ENCODE assay signal across 29 mouse cellular contexts in genomic region chr9:82831891-82832290, GRCm38 (mm10). TPM values are rescaled to one million over a fixed set of nuclear protein-coding genes. Genes with fewer than 3 reads are reported as not detected.
DNase-seq lines count a peak whose midpoint lies in the region; ATAC-seq and TF ChIP-seq lines count a peak whose summit lies in the region.
"Had no signal": no experiment of that assay in that cellular context is flagged by ENCODE, and none has a peak within 500 bp of the region (broad histone marks: within the 10 kb centered on the region; RNA-seq: fewer than 3 reads in every experiment).

No protein-coding gene starts in this region.

- no peak for ATAC-seq in hindbrain, postnatal 0 days
- ATAC-seq: intestine, postnatal 0 days had no signal

- no peaks in the 10 kb centered on the region for H3K36me3 ChIP-seq in hindbrain, postnatal 0 days (ENCODE audit: insufficient read depth, low read length)
- peaks cover 10% of the 10 kb centered on the region; the same call in 1 of the 2 replicates for H3K36me3 ChIP-seq in hindbrain, embryonic 10.5 days
- no peaks in the 10 kb centered on the region for H3K36me3 ChIP-seq in C2C12 (ENCODE audit: control insufficient read depth, insufficient read depth)
- H3K36me3 ChIP-seq: heart, embryonic 12.5 days; hindbrain, embryonic 15.5 days; limb, embryonic 13.5 days; liver, embryonic 13.5 days; stomach, embryonic 15.5 days had no signal

- H3K9me3 ChIP-seq in hindbrain, postnatal 0 days (ENCODE audit: low read length) = no peaks in the 10 kb centered on the region
- H3K9me3 ChIP-seq in hindbrain, embryonic 10.5 days = no peaks in the 10 kb centered on the region
- H3K9me3 ChIP-seq: forebrain, embryonic 12.5 days; heart, embryonic 12.5 days; hindbrain, embryonic 15.5 days; limb, embryonic 13.5 days; liver, embryonic 13.5 days; megakaryocyte, embryonic 14.5 days; stomach, embryonic 15.5 days had no signal

- no peak for TF ChIP-seq POLR2A in cortical plate, adult 2 months (IDR thresholded peaks at IDR 0.05; ENCODE audit: extremely low read depth, insufficient read depth, low read length)

- peak overlapping the region; percentile 17; the same call in 1 of the 2 replicates for H3K4me2 ChIP-seq in hindbrain, postnatal 0 days (ENCODE audit: low read depth, low read length)
- H3K4me2 ChIP-seq: heart, embryonic 12.5 days; liver, embryonic 13.5 days; stomach, embryonic 15.5 days had no signal

- no peaks in the 10 kb centered on the region for H3K27me3 ChIP-seq in hindbrain, postnatal 0 days (ENCODE audit: insufficient read depth, low read length)
- no peaks in the 10 kb centered on the region for H3K27me3 ChIP-seq in hindbrain, embryonic 10.5 days (ENCODE audit: insufficient read depth, poor library complexity, severe bottlenecking)
- H3K27me3 ChIP-seq in C2C12 (ENCODE audit: control insufficient read depth, insufficient read depth, insufficient read length) = no peaks in the 10 kb centered on the region
- H3K27me3 ChIP-seq: forebrain, embryonic 12.5 days; heart, embryonic 12.5 days; hindbrain, embryonic 15.5 days; limb, embryonic 13.5 days; liver, embryonic 13.5 days; megakaryocyte, embryonic 14.5 days; stomach, embryonic 15.5 days had no signal

- 64% methylated on average over 4 of the region's 4 CpGs for WGBS in hindbrain, postnatal 0 days
- 67% methylated on average over 4 of the region's 4 CpGs for WGBS in hindbrain, embryonic 10.5 days

- H3K4me1 ChIP-seq in hindbrain, postnatal 0 days (ENCODE audit: insufficient read depth, low read length) = 0 out of 2 replicates have a peak, but pooled peaks cover 5% of the 10 kb centered on the region
- H3K4me1 ChIP-seq in hindbrain, embryonic 10.5 days (replicated peaks) = peaks cover 15% of the 10 kb centered on the region
- H3K4me1 ChIP-seq in cortical plate, adult 2 months (ENCODE audit: control insufficient read depth, insufficient read depth, low read length) = peaks cover 5% of the 10 kb centered on the region; the same call in 1 of the 2 replicates
- H3K4me1 ChIP-seq: stomach, embryonic 15.5 days had no signal

- H3K27ac ChIP-seq in hindbrain, postnatal 0 days = no peak overlapping the region
- no peak overlapping the region for H3K27ac ChIP-seq in hindbrain, embryonic 10.5 days
- H3K27ac ChIP-seq in cortical plate, adult 2 months (ENCODE audit: insufficient read depth, low read length) = no peak overlapping the region
- H3K27ac ChIP-seq: forebrain, embryonic 12.5 days; hindbrain, embryonic 15.5 days; layer of hippocampus, adult 2 months; limb, embryonic 13.5 days; liver, embryonic 13.5 days; stomach, embryonic 15.5 days had no signal

- H3K4me3 ChIP-seq in hindbrain, postnatal 0 days (ENCODE audit: low read length) = no peak overlapping the region
- no peak overlapping the region for H3K4me3 ChIP-seq in hindbrain, embryonic 10.5 days
- no peak overlapping the region for H3K4me3 ChIP-seq in C2C12 (ENCODE audit: insufficient read depth, poor library complexity, severe bottlenecking)
- peak overlapping the region; percentile 20; the same call in 1 of the 2 replicates for H3K4me3 ChIP-seq in cortical plate, adult 2 months (ENCODE audit: insufficient read depth, low read length)
- H3K4me3 ChIP-seq: erythroblast, embryonic 14.5 days; forebrain, embryonic 12.5 days; heart, embryonic 12.5 days; limb, embryonic 13.5 days; liver, embryonic 13.5 days; megakaryocyte, embryonic 14.5 days; stomach, embryonic 15.5 days had no signal

- H3K79me2 ChIP-seq in C2C12 (ENCODE audit: control insufficient read depth, insufficient read depth) = no peaks in the 10 kb centered on the region

- DNase-seq in embryo, embryonic 10 days (ENCODE audit: low spot score) = peak; percentile 9
- DNase-seq in embryo, embryonic 11 days = no peak
- DNase-seq in hindbrain, postnatal 0 days (ENCODE audit: low spot score) = no peak
- DNase-seq in hindbrain, embryonic 10.5 days (ENCODE audit: low spot score) = no peak
- no peak for DNase-seq in gastrocnemius, postnatal 4 days (ENCODE audit: low spot score in 2 of 2)
- DNase-seq: adrenal gland, postnatal 10 days; cerebellum, adult 2 months; cerebellum, postnatal 25 days; gastrocnemius, postnatal 14 days; heart, adult 18-20 months; heart, postnatal 10 days; kidney, postnatal 25 days; liver, embryonic 13.5 days; lung, adult 2 months; lung, postnatal 36 days; thymus, postnatal 25 days had no signal

- H3K9ac ChIP-seq in hindbrain, postnatal 0 days (replicated peaks; ENCODE audit: low read length) = no peak overlapping the region
- H3K9ac ChIP-seq: forebrain, embryonic 12.5 days; heart, embryonic 12.5 days; hindbrain, embryonic 15.5 days; limb, embryonic 13.5 days; liver, embryonic 13.5 days; stomach, embryonic 15.5 days had no signal

- no peak overlapping the region for H3ac ChIP-seq in C2C12 (ENCODE audit: control insufficient read depth, insufficient read length, low read depth)

- no peak for TF ChIP-seq CTCF in hindbrain, postnatal 0 days (IDR thresholded peaks at IDR 0.05; ENCODE audit: low read depth)
- no peak for TF ChIP-seq CTCF in C2C12 (IDR thresholded peaks at IDR 0.05; ENCODE audit: control insufficient read depth, insufficient read depth, insufficient read length)
- no peak for TF ChIP-seq CTCF in cortical plate, adult 2 months (IDR thresholded peaks at IDR 0.05; ENCODE audit: extremely low read depth, insufficient read depth, low read length)

- peaks cover 9% of the 10 kb centered on the region for H3K79me3 ChIP-seq in C2C12 (ENCODE audit: low read depth)

TF ChIP-seq in C2C12, 6 proteins besides CTCF, POLR2A, EP300 and RAD21:
- TF ChIP-seq MYOG (IDR thresholded peaks at IDR 0.05; ENCODE audit: control insufficient read depth, extremely low read depth, insufficient read length) (no peak), USF1 (IDR thresholded peaks at IDR 0.05; ENCODE audit: low read depth) (no peak), MAX (IDR thresholded peaks at IDR 0.05) (no peak), MYOD1 (IDR thresholded peaks at IDR 0.05; ENCODE audit: control insufficient read depth, insufficient read length, low read depth) (no peak), CEBPB (IDR thresholded peaks at IDR 0.05; ENCODE audit: low read depth) (peak; percentile 53)

RNA-seq across cellular contexts. Expression of gene Irak1bp1, which starts 2.6 kb away (rescaled TPM):
- total RNA-seq in hindbrain, postnatal 0 days (2014; rRNA removed) = 21.3 and 27.0 TPM in 2 replicates
- 40.5 and 42.3 TPM in 2 replicates for polyA plus RNA-seq in hindbrain, postnatal 0 days (2015; fragmentation: Nextera tagmentation; extraction: Ambion mirVana)
- 20.1 and 21.1 TPM in 2 replicates for polyA plus RNA-seq in hindbrain, embryonic 10.5 days (2016; fragmentation: Nextera tagmentation; extraction: Ambion mirVana)
- polyA plus RNA-seq in C2C12 (2012; fragmentation: generic; extraction: Trizol) = 9.7 TPM
- polyA plus RNA-seq in cortical plate, adult 2 months (2012; rRNA removed) = 22.6 and 24.2 TPM in 2 replicates
- total RNA-seq in gastrocnemius, postnatal 4 days (2021) = 1 to 10 TPM; 3.0 to 3.9 TPM
- total RNA-seq: monocyte, adult 5-6 weeks; neutrophil, adult 5-6 weeks had no signal
- polyA plus RNA-seq: erythroblast, embryonic 14.5 days had no signal
